Mouse (Mus musculus): ENCODE results near the gene Gm28539.

The Gm28539 gene

GRCm38 (mm10) chr16:18849521-18850190 lies 13.3 kb downstream of the Gm28539 start:
- in situ Hi-C loops (cut with MseI, MboI) = loop anchor here in 1 of 2 experiments (25.0 kb wide), 1 partner anchor 162 kb away; no protein-coding TSS in a partner anchor

- in situ Hi-C loops (cut with MseI, MboI) = loop anchor here in 1 of 2 experiments (25.0 kb wide), 1 partner anchor 171 kb away; no protein-coding TSS in a partner anchor
These were observed 22.2 kb downstream of the Gm28539 start for GRCm38 (mm10) chr16:18858551-18858950.

- in situ Hi-C loops (cut with MseI, MboI) = loop anchor here in 1 of 2 experiments (25.0 kb wide), 1 partner anchor 173 kb away; no protein-coding TSS in a partner anchor
These were observed 23.8 kb downstream of the Gm28539 start for GRCm38 (mm10) chr16:18860186-18860585.

- in situ Hi-C loops (cut with MseI, MboI) = loop anchor here in 1 of 2 experiments (25.0 kb wide), 1 partner anchor 183 kb away; no protein-coding TSS in a partner anchor
These were observed 34.1 kb downstream of the Gm28539 start for GRCm38 (mm10) chr16:18870495-18870894.

- in situ Hi-C loops (cut with MseI, MboI) = no loop called here
These were observed 39.7 kb downstream of the Gm28539 start for GRCm38 (mm10) chr16:18876091-18876441.

GRCm38 (mm10) chr16:18876442-18877308 lies 40.3 kb downstream of the Gm28539 start, which contains the start of the genes Mrpl40 and Hira:
TSS of gene Mrpl40 (minus strand) at chr16:18876862.
TSS of gene Hira (plus strand) at chr16:18877037.
- in situ Hi-C loops (cut with MseI, MboI) = no loop called here

GRCm38 (mm10) chr16:18877386-18878090 lies 41.2 kb downstream of the Gm28539 start:
- in situ Hi-C loops (cut with MseI, MboI) = no loop called here

GRCm38 (mm10) chr16:18878091-18878720 lies 41.8 kb downstream of the Gm28539 start:
- in situ Hi-C loops (cut with MseI, MboI) = no loop called here

- in situ Hi-C loops (cut with MseI, MboI) = no loop called here
These were observed 47.7 kb downstream of the Gm28539 start for GRCm38 (mm10) chr16:18884044-18884443.

- in situ Hi-C loops (cut with MseI, MboI) = no loop called here
These were observed 57.5 kb downstream of the Gm28539 start for GRCm38 (mm10) chr16:18893840-18894372.

GRCm38 (mm10) chr16:18895249-18895648 lies 58.9 kb downstream of the Gm28539 start:
- in situ Hi-C loops (cut with MseI, MboI) = no loop called here

GRCm38 (mm10) chr16:18896429-18896828 lies 60.0 kb downstream of the Gm28539 start:
- in situ Hi-C loops (cut with MseI, MboI) = no loop called here

- in situ Hi-C loops (cut with MseI, MboI) = no loop called here
These were observed 69.3 kb downstream of the Gm28539 start for GRCm38 (mm10) chr16:18905648-18906047.

- in situ Hi-C loops (cut with MseI, MboI) = no loop called here
These were observed 79.7 kb downstream of the Gm28539 start for GRCm38 (mm10) chr16:18916064-18916463.

- in situ Hi-C loops (cut with MseI, MboI) = no loop called here
These were observed 85.4 kb downstream of the Gm28539 start for GRCm38 (mm10) chr16:18921771-18922170.

- in situ Hi-C loops (cut with MseI, MboI) = no loop called here
These were observed 91.6 kb downstream of the Gm28539 start for GRCm38 (mm10) chr16:18927963-18928362.

GRCm38 (mm10) chr16:18938321-18939082 lies 102.1 kb downstream of the Gm28539 start:
- in situ Hi-C loops (cut with MseI, MboI) = no loop called here

GRCm38 (mm10) chr16:18943906-18944305 lies 107.5 kb downstream of the Gm28539 start:
- in situ Hi-C loops (cut with MseI, MboI) = no loop called here

- in situ Hi-C loops (cut with MseI, MboI) = no loop called here
These were observed 112.6 kb downstream of the Gm28539 start for GRCm38 (mm10) chr16:18948941-18949340.

- in situ Hi-C loops (cut with MseI, MboI) = no loop called here
These were observed 114.0 kb downstream of the Gm28539 start for GRCm38 (mm10) chr16:18950351-18950750.

Measured in mouse trophoblast stem cell (cell line).